Mouse (Mus musculus) hindbrain, embryonic 16.5 days (tissue): ENCODE data around the gene Crip1. TPM values are rescaled to one million over a fixed set of nuclear protein-coding genes. Genes with fewer than 3 reads are reported as not detected.
A peak's percentile ranks its signal among the peaks of the same experiment; 100 is the strongest.

Source experiments
- ATAC-seq: fragments of 200-750 bp; cut with Nextera tagmentation; 2 replicates; pipeline ENCODE4 v1.8.0; 2017; ENCODE audit warnings: moderate TSS enrichment, moderate library complexity
- H3K27ac ChIP-seq: fragments of 300-500 bp; sonication (generic); 2 replicates; pipeline ENCODE4 v1.5.1; 2014; ENCODE audit warnings: low read depth, mild to moderate bottlenecking, control low read depth, low read length, moderate library complexity
- H3K27me3 ChIP-seq: fragments of 300-500 bp; sonication (generic); replicated peaks from 2 replicates; pipeline ENCODE4 v1.6.1; 2014; ENCODE audit warnings: low read length; ENCODE audit not compliant: control insufficient read depth, insufficient read depth
- H3K36me3 ChIP-seq: fragments of 300-500 bp; sonication (generic); 2 replicates; pipeline ENCODE4 v1.6.1; 2014; ENCODE audit warnings: mild to moderate bottlenecking, low read length, moderate library complexity, mixed read lengths; ENCODE audit not compliant: control insufficient read depth, insufficient read depth
- H3K4me1 ChIP-seq: fragments of 300-500 bp; sonication (generic); 2 replicates; pipeline ENCODE4 v1.6.1; 2014; ENCODE audit warnings: low read depth, low read length; ENCODE audit not compliant: control insufficient read depth, insufficient read depth
- H3K4me2 ChIP-seq: fragments of 300-500 bp; sonication (generic); 2 replicates; pipeline ENCODE4 v1.6.1; 2014; ENCODE audit warnings: mild to moderate bottlenecking, low read length, control low read depth, moderate library complexity
- H3K4me3 ChIP-seq: fragments of 300-500 bp; sonication (generic); 2 replicates; pipeline ENCODE4 v1.5.1; 2014; ENCODE audit warnings: mild to moderate bottlenecking, low read length, control low read depth, moderate library complexity
- H3K9ac ChIP-seq: fragments of 300-500 bp; sonication (generic); 2 replicates; pipeline ENCODE4 v1.6.1; 2014; ENCODE audit warnings: low read depth, mild to moderate bottlenecking, control low read depth, low read length, moderate library complexity
- H3K9me3 ChIP-seq: fragments of 300-500 bp; sonication (generic); 2 replicates; pipeline ENCODE4 v1.6.1; 2014; ENCODE audit warnings: mild to moderate bottlenecking, low read length, moderate library complexity; ENCODE audit not compliant: control insufficient read depth
- WGBS: fragments of 180-500 bp; shearing (Covaris S2); extraction: QIAGEN DNeasy Blood & Tissue Kit; methylation state at CpG from one replicate; pipeline ENCODE4 v1.1.7; 2014; 5-methylcytosine and 5-hydroxymethylcytosine counted together
- polyA plus RNA-seq: library from polyadenylated mRNA; unstranded; fragments of >200 nt; fragmentation: Nextera tagmentation; extraction: Ambion mirVana; gene quantifications from 2 replicates; pipeline ENCODE4 v1.2.1, GENCODE M21; 2015

Crip1 gene
- polyA plus RNA-seq, 1 experiment from 2014 or later, result 29.8 TPM

DNA sequence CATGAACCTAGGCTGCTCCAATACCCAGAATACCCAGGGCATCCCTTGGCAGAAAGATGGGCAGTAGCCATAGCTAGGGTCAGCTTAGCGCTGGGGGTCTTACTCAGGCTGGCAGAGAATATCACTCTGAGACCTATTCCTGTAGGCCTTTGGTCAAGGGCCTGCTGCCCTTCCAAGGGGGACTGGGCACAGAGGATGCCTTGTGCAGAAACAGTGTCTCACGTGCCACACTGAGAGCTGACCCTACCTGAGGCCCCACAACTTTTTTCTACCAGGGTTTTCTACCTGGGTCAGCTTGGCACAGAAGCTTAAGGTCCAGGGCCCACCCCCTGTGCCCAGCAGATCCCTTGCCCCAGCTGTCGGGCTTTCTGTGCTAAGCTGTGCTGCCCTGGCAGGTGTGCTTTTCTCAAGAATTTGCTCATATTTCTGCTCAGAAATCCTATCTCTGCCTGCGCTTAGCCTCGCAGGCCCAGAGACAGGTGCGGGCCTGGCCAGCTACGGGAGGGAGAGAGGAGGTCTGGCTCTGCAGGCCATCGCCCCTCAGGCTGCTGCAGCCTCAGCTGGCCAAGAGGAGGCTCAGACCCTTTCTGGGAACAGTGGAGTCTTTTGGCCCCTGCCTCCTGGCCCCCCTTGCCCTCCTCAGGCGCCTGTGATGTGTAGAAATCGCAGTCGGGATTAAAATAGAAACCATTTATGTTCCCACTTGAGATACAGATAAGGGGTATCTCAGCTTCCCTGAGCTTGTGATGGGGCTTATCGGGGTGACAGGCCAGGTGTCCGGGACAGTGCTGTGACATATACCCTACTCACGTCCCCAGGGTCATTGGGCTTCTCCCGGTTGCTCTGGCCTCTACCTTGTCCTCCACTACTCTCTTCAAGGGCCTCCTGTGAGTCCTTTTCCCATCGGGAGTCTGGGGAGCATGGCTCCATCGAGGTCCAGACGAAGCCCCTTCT, 8.6 kb upstream of the Crip1 start:
- Histone ChIP-seq H3K27ac (no peak overlapping the region), H3K4me3 (no peak overlapping the region), H3K4me2 (no peak overlapping the region), H3K9me3 (no peaks in the 10 kb centered on the region), H3K4me1 (peaks cover 30% of the 10 kb centered on the region), H3K27me3 (no peaks in the 10 kb centered on the region), H3K9ac (no peak overlapping the region), H3K36me3 (peaks cover 38% of the 10 kb centered on the region)
- ATAC-seq, result no peak
- WGBS, result 86% methylated on average over 18 of the region's 18 CpGs

- no peak overlapping the region for H3K4me2 ChIP-seq
- H3K36me3 ChIP-seq, result peaks cover 31% of the 10 kb centered on the region
- no peak for ATAC-seq
- H3K4me3 ChIP-seq, result no peak overlapping the region
- peaks cover 38% of the 10 kb centered on the region for H3K4me1 ChIP-seq
- no peak overlapping the region for H3K27ac ChIP-seq
- H3K9ac ChIP-seq, result no peak overlapping the region
- no peaks in the 10 kb centered on the region for H3K27me3 ChIP-seq
- WGBS, result 76% methylated on average over 6 of the region's 6 CpGs
- H3K9me3 ChIP-seq, result no peaks in the 10 kb centered on the region
Observed at GRCm38 (mm10) chr12:113138291-113138690, 7.8 kb upstream of the Crip1 start.

DNA sequence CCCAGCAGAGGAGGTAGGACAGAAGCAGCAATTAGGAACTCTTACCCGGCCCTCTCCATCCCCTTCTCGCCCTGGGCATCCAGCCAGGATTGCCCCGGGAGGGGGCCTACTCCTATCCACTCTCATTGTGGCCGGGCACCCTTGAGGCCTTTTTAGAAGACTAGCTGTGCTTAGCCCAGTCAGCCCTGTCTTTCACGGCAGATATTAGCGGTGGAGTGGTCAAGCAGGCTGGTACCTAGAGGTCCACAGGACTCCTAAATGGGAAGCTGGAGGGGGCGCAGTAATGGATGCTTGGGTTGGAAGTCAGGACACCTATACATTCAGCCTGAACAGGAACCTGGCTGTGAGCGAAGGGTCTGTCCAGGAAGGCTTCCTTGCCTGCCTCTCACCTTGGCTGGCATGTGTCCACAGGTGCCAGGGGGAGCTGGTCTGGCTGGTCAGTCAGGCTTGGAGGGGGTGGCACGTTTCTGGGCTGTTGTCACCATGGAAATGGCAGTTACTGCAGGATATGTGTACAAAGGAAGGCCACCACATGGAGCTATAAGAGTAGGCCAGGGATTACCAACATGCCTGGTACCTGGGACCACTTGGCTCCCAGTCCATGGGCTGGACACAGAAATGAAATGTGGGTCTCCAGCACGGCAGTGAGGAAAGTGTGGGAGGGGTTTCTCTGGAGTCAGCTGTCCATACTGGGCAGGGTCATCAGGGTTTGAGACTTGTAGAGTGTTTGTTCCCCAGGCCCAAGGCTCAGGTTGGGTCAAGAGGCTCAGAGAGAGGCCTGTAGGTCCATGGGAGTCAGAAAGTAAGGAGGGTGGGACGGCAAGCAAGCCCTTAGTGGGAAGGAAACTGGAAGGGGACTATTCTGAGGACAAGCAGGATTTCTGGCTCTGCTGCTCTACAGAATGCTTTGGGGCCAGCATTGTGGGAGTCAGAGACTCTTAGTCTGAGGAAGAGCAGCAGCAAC, 6.9 kb upstream of the Crip1 start:
- Histone ChIP-seq H3K27me3 (no peaks in the 10 kb centered on the region), H3K9me3 (no peaks in the 10 kb centered on the region), H3K4me3 (peak overlapping the region; percentile 60), H3K9ac (peak overlapping the region; percentile 75), H3K27ac (peak overlapping the region; percentile 77), H3K4me2 (peak overlapping the region; percentile 69), H3K36me3 (peaks cover 22% of the 10 kb centered on the region), H3K4me1 (peaks cover 38% of the 10 kb centered on the region)
- peak; percentile 0 for ATAC-seq
- WGBS, result 28% methylated on average over 11 of the region's 11 CpGs

DNA sequence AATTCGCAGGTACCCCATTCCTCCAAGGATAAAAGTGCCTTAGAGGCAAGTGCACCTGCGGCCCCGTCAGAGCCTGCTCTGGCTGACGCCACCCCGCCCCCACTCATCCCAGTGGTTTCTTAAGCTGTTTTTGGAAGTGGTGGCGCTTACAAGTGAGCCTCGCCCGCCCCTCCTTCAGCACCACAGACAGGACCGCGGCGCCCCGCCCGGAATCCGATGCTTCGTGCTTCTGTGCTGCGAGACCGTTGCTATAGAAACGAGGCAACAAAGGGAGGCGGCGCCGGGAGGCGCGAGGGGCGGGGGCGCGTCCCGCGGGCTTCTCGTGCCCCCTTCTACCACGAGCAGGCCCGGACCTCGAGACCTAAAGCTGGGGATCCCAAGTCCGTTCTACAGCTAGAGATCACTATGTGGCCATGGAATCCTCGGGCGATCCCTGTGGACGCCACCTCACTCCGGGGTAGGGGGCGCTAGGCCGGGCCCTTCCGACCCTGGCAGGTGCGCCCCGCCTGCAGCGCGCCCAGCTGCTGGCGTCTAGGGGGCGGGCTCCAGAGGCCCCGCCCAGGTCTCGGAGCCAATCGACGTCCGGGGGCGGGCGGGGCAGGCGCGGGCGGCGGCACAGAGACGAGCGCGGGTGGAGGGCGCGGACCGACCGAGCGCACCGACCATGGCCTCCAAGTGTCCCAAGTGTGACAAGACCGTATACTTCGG, 6.1 kb upstream of the Crip1 start, which contains the start of gene Crip2:
Gene Crip2, plus strand, starts transcription at position 329 of the 708 bp plus-strand sequence.
- WGBS, result under 1% methylated on average over 54 of the region's 68 CpGs

DNA sequence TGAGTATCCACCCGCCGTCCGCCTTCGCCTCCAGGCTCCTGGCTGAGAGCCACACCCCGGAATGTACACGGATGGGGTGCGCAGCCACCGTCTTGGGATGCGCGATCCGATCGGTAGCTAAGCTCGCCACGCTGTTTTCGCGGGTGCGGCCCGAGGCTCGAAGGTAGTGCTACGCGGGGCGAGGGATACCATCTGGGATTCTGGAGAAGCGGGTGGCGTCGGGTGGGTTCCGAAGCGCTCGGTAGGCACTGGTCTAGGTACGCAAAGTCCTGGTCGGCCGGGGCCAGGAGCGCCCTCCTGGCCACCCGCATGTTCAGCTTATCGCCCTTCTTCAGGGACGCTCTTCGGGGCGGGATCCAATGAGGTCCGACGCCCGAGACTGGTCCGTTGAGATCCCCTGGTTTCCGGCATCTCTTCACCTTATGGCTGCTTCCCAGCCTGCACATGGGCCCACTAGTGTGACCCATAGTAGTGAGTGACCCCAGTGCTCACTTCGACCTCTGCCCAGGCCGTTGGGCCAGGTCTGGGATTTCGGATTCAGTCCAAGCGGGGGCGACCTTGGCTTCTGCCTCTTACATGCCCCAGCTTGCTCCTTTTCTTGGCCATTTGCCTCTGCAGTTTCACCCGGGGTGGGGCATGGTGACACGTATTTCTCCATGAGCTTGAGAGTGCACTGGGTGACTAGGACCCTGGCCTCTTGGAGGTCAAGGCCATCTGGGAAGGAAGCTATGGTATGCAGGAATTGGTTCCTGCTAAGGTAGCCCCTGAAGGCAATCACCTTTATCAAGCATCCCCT, 5.3 kb upstream of the Crip1 start:
- 1% methylated on average over 49 of the region's 49 CpGs for WGBS
- Histone ChIP-seq H3K27ac (peak overlapping the region; percentile 77), H3K4me1 (peaks cover 38% of the 10 kb centered on the region), H3K4me2 (peak overlapping the region; percentile 69), H3K27me3 (no peaks in the 10 kb centered on the region), H3K9me3 (no peaks in the 10 kb centered on the region), H3K36me3 (peaks cover 8% of the 10 kb centered on the region), H3K4me3 (peak overlapping the region; percentile 60), H3K9ac (peak overlapping the region; percentile 75)
- no peak for ATAC-seq

More for the DNA sequence above, 6.1 kb upstream of the Crip1 start, which contains the start of gene Crip2:
- Histone ChIP-seq H3K27ac (peak within 1 kb of the TSS; percentile 77), H3K27me3 (no peaks in the 10 kb centered on the region), H3K36me3 (peaks cover 16% of the 10 kb centered on the region), H3K4me2 (peak within 1 kb of the TSS; percentile 69), H3K4me1 (peaks cover 38% of the 10 kb centered on the region), H3K9me3 (no peaks in the 10 kb centered on the region), H3K4me3 (peak within 1 kb of the TSS; percentile 60), H3K9ac (peak within 1 kb of the TSS; percentile 75)
- peak; percentile 83 for ATAC-seq

DNA sequence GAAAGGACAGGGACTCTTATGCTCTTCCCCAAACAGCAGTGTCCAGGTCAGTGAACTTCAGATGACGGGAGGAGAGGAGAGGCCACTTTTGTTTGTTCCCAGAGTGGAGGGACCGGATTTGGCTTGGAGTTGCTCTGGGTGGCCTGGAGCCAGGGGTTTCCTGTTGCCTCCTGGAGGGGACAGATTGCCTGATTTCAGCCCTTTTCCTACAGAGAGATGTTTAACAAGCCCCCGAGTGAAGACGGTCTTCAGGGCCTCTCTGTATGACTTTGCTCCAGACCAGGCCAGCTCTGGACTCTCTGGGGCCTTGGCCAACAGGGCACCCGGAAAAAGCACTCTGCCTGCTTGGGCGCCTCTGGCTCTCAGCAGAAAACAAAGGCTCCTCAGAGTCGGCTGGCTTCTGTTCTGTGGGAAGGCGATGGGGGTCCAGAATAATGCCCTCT, 4.6 kb upstream of the Crip1 start:
- Histone ChIP-seq H3K36me3 (peaks cover under 1% of the 10 kb centered on the region), H3K4me2 (peak overlapping the region; percentile 69), H3K4me1 (peaks cover 43% of the 10 kb centered on the region), H3K9ac (peak overlapping the region; percentile 75), H3K27ac (peak overlapping the region; percentile 77), H3K9me3 (no peaks in the 10 kb centered on the region), H3K27me3 (no peaks in the 10 kb centered on the region), H3K4me3 (peak overlapping the region; percentile 60)
- no peak for ATAC-seq
- 23% methylated on average over 8 of the region's 8 CpGs for WGBS

DNA sequence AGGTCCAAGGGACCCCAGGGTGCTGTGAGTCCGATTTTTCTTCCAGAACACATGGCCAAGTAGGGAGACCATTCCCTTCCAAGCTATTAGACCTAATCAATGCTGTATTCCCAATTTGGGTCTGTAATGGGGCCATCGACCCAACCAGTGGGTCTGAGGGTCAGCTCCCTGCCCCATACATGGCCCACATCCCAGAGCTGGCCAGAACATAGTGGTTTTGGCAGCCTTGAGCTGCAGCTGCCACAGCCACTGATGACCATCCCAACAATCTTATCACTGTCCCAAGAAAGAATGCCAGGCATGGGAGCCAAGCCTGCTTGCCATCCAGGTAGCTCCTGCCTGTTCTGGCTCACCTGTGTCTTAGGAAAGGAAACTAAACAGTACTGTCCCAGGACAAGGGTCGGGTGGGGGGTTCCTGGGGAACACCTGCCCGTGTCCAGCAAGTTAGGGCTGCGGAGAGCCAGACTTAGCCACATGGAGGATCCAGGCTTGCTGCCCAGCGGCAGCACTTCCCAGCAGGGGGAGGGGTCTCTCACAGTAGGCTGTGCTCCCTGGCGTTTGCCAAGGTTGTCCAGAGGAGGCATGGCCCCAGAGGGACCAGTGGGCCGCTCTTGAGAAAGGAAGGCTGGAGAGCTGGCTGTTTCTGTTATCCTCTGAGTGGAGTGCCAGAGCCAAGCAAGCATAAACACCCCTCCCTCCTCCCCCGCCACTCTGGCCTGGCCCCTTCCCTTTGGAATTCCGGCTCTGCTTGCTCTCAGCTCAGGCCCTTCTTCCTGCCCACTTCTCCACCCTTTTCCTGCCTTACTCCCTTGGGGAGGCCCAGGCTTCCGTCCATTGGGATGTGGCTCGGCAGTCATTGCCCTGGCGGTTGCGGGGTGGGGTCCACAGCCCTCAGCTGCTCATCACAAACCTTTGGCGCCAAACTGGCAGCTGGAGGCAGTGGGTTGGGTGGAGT, 3.8 kb upstream of the Crip1 start:
- H3K4me1 ChIP-seq, result peaks cover 45% of the 10 kb centered on the region
- peak overlapping the region; percentile 75 for H3K9ac ChIP-seq
- H3K9me3 ChIP-seq, result no peaks in the 10 kb centered on the region
- peak; percentile 6 for ATAC-seq
- WGBS, result 16% methylated on average over 15 of the region's 15 CpGs
- H3K27me3 ChIP-seq, result no peaks in the 10 kb centered on the region
- H3K4me2 ChIP-seq, result peak overlapping the region; percentile 69
- H3K4me3 ChIP-seq, result peak overlapping the region; percentile 60
- H3K27ac ChIP-seq, result peak overlapping the region; percentile 77
- no peaks in the 10 kb centered on the region; the same call in 1 of the 2 replicates for H3K36me3 ChIP-seq
